Mouse (Mus musculus): ENCODE measurements at regions not wholly inside any gene's neighbourhood (a gene's known extent, or its start where the extent isn't known, plus 50 kb on each side); places are given as distances from the start of the nearest gene placed in this dataset.

GRCm38 (mm10) chr2:147877907-147878306 lies 168.9 kb downstream of the Foxa2 start:
- Histone ChIP-seq H3K27me3 (ENCODE audit: insufficient read depth, low read length) (no peaks in the 10 kb centered on the region), H3K36me3 (replicated peaks; ENCODE audit: insufficient read depth, low read length) (no peaks in the 10 kb centered on the region), H3K4me1 (ENCODE audit: insufficient read depth) (peaks cover 8% of the 10 kb centered on the region), H3K4me2 (ENCODE audit: low read depth, low read length) (no peak overlapping the region), H3K9me3 (ENCODE audit: low read length) (no peaks in the 10 kb centered on the region), H3K27ac (ENCODE audit: low read depth) (no peak overlapping the region), H3K9ac (replicated peaks) (no peak overlapping the region), H3K4me3 (ENCODE audit: low read depth, low read length) (no peak overlapping the region)
- DNase-seq (no peak), ATAC-seq (no peak)
- TF ChIP-seq EP300 (IDR thresholded peaks at IDR 0.05; ENCODE audit: low read depth) (no peak), CTCF (IDR thresholded peaks at IDR 0.05; ENCODE audit: low read depth) (no peak)
- 35% methylated on average over 13 of the region's 13 CpGs for WGBS (ENCODE audit: insufficient replicate concordance)

- H3K27ac ChIP-seq (ENCODE audit: low read depth): no peak overlapping the region
- no peak for DNase-seq
- no peaks in the 10 kb centered on the region for H3K36me3 ChIP-seq (replicated peaks; ENCODE audit: insufficient read depth, low read length)
- H3K4me1 ChIP-seq (ENCODE audit: insufficient read depth): peaks cover 11% of the 10 kb centered on the region
- no peaks in the 10 kb centered on the region for H3K27me3 ChIP-seq (ENCODE audit: insufficient read depth, low read length)
- peak overlapping the region; percentile 67 for H3K4me2 ChIP-seq (ENCODE audit: low read depth, low read length)
- no peak overlapping the region for H3K9ac ChIP-seq (replicated peaks)
- no peak for ATAC-seq
- TF ChIP-seq EP300 (IDR thresholded peaks at IDR 0.05; ENCODE audit: low read depth) (no peak), CTCF (IDR thresholded peaks at IDR 0.05; ENCODE audit: low read depth) (no peak)
- WGBS (ENCODE audit: insufficient replicate concordance): 16% methylated on average over 4 of the region's 4 CpGs
- H3K4me3 ChIP-seq (ENCODE audit: low read depth, low read length): 0 out of 2 replicates have a peak overlapping the region, but pooled peaks have one; percentile 26
- H3K9me3 ChIP-seq (ENCODE audit: low read length): no peaks in the 10 kb centered on the region
These were observed 169.2 kb downstream of the Foxa2 start for GRCm38 (mm10) chr2:147877543-147877904.

GRCm38 (mm10) chr2:147876708-147877542 lies 169.8 kb downstream of the Foxa2 start:
- peaks cover 14% of the 10 kb centered on the region for H3K4me1 ChIP-seq (ENCODE audit: insufficient read depth)
- TF ChIP-seq CTCF (IDR thresholded peaks at IDR 0.05; ENCODE audit: low read depth) (no peak), EP300 (IDR thresholded peaks at IDR 0.05; ENCODE audit: low read depth) (no peak)
- peak overlapping the region; percentile 26 for H3K4me3 ChIP-seq (ENCODE audit: low read depth, low read length)
- H3K9ac ChIP-seq (replicated peaks): peak overlapping the region; percentile 46
- H3K9me3 ChIP-seq (ENCODE audit: low read length): no peaks in the 10 kb centered on the region
- 11% methylated on average over 19 of the region's 19 CpGs for WGBS (ENCODE audit: insufficient replicate concordance)
- peak overlapping the region; percentile 67 for H3K4me2 ChIP-seq (ENCODE audit: low read depth, low read length)
- no peak overlapping the region for H3K27ac ChIP-seq (ENCODE audit: low read depth)
- DNase-seq (no peak), ATAC-seq (no peak)
- no peaks in the 10 kb centered on the region for H3K27me3 ChIP-seq (ENCODE audit: insufficient read depth, low read length)
- no peaks in the 10 kb centered on the region for H3K36me3 ChIP-seq (replicated peaks; ENCODE audit: insufficient read depth, low read length)

GRCm38 (mm10) chr2:147872972-147873371 lies 173.8 kb downstream of the Foxa2 start:
- no peak overlapping the region for H3K27ac ChIP-seq (ENCODE audit: low read depth)
- WGBS (ENCODE audit: insufficient replicate concordance): 64% methylated on average over 3 of the region's 3 CpGs
- no peak overlapping the region for H3K4me2 ChIP-seq (ENCODE audit: low read depth, low read length)
- H3K9me3 ChIP-seq (ENCODE audit: low read length): no peaks in the 10 kb centered on the region
- no peak overlapping the region for H3K9ac ChIP-seq (replicated peaks)
- no peak overlapping the region for H3K4me3 ChIP-seq (ENCODE audit: low read depth, low read length)
- no peaks in the 10 kb centered on the region for H3K27me3 ChIP-seq (ENCODE audit: insufficient read depth, low read length)
- peaks cover 14% of the 10 kb centered on the region for H3K4me1 ChIP-seq (ENCODE audit: insufficient read depth)
- no peak for TF ChIP-seq CTCF (IDR thresholded peaks at IDR 0.05; ENCODE audit: low read depth)
- no peak for TF ChIP-seq EP300 (IDR thresholded peaks at IDR 0.05; ENCODE audit: low read depth)
- DNase-seq (no peak), ATAC-seq (peak; percentile 73)
- H3K36me3 ChIP-seq (replicated peaks; ENCODE audit: insufficient read depth, low read length): no peaks in the 10 kb centered on the region

GRCm38 (mm10) chr2:147851186-147851802 lies 195.5 kb downstream of the Foxa2 start:
- no peak overlapping the region for H3K27ac ChIP-seq (ENCODE audit: low read depth)
- no peak overlapping the region for H3K9ac ChIP-seq (replicated peaks)
- 58% methylated on average over 6 of the region's 6 CpGs for WGBS (ENCODE audit: insufficient replicate concordance)
- no peaks in the 10 kb centered on the region for H3K4me1 ChIP-seq (ENCODE audit: insufficient read depth)
- ATAC-seq (no peak), DNase-seq (no peak)
- H3K36me3 ChIP-seq (replicated peaks; ENCODE audit: insufficient read depth, low read length): no peaks in the 10 kb centered on the region
- no peaks in the 10 kb centered on the region for H3K27me3 ChIP-seq (ENCODE audit: insufficient read depth, low read length)
- H3K4me2 ChIP-seq (ENCODE audit: low read depth, low read length): no peak overlapping the region
- no peak overlapping the region for H3K4me3 ChIP-seq (ENCODE audit: low read depth, low read length)
- H3K9me3 ChIP-seq (ENCODE audit: low read length): no peaks in the 10 kb centered on the region
- TF ChIP-seq EP300 (IDR thresholded peaks at IDR 0.05; ENCODE audit: low read depth) (no peak), CTCF (IDR thresholded peaks at IDR 0.05; ENCODE audit: low read depth) (no peak)

- ATAC-seq (no peak), DNase-seq (peak; percentile 50)
- no peak overlapping the region for H3K27ac ChIP-seq (ENCODE audit: low read depth)
- H3K9me3 ChIP-seq (ENCODE audit: low read length): no peaks in the 10 kb centered on the region
- H3K9ac ChIP-seq (replicated peaks): no peak overlapping the region
- H3K4me2 ChIP-seq (ENCODE audit: low read depth, low read length): no peak overlapping the region
- TF ChIP-seq CTCF (IDR thresholded peaks at IDR 0.05; ENCODE audit: low read depth): peak; percentile 75
- TF ChIP-seq EP300 (IDR thresholded peaks at IDR 0.05; ENCODE audit: low read depth): no peak
- H3K4me1 ChIP-seq (ENCODE audit: insufficient read depth): no peaks in the 10 kb centered on the region
- no peaks in the 10 kb centered on the region for H3K27me3 ChIP-seq (ENCODE audit: insufficient read depth, low read length)
- no peaks in the 10 kb centered on the region for H3K36me3 ChIP-seq (replicated peaks; ENCODE audit: insufficient read depth, low read length)
- WGBS (ENCODE audit: insufficient replicate concordance): 23% methylated on average over 10 of the region's 10 CpGs
- no peak overlapping the region for H3K4me3 ChIP-seq (ENCODE audit: low read depth, low read length)
These were observed 199.6 kb downstream of the Foxa2 start for GRCm38 (mm10) chr2:147846968-147847749.
